Mouse (Mus musculus) MEL (cell line): ENCODE measurements at regions not wholly inside any gene's neighbourhood (a gene's known extent, or its start where the extent isn't known, plus 50 kb on each side); places are given as distances from the start of the nearest gene placed in this dataset.

Experiments used
- DNase-seq: peaks from one replicate; pipeline ENCODE4 v3.0.0; 2011; ENCODE audit warnings: low read depth, low spot score
- H3K27ac ChIP-seq: 2 replicates; pipeline ENCODE4 v1.5.1; 2012; ENCODE audit warnings: low read depth, mild to moderate bottlenecking, control low read depth, low read length, moderate library complexity; ENCODE audit not compliant: control insufficient read depth
- H3K27me3 ChIP-seq, 2 experiments: fragments of 150-350 bp in 1 of 2; sonication (generic) in 1 of 2; 2 replicates each; pipeline ENCODE4 v1.6.1; 2012; ENCODE audit warnings: low read length in 2 of 2, mild to moderate bottlenecking in 2 of 2, improper control_type of control experiment in 1 of 2, moderate library complexity in 1 of 2; ENCODE audit not compliant: insufficient read depth in 2 of 2, control insufficient read depth in 1 of 2
- H3K36me3 ChIP-seq, 2 experiments: 2 replicates each; pipeline ENCODE4 v1.6.1; 2012 to 2014; ENCODE audit warnings: low read length in 2 of 2, improper control_type of control experiment in 1 of 2, inconsistent platforms in 1 of 2, mild to moderate bottlenecking in 1 of 2; ENCODE audit not compliant: insufficient read depth in 2 of 2, control insufficient read depth in 1 of 2
- H3K4me1 ChIP-seq, 2 experiments: fragments of 150-350 bp in 1 of 2; sonication (generic) in 1 of 2; 2 replicates each; pipeline ENCODE4 v1.6.1; 2012; ENCODE audit warnings: low read length in 2 of 2, improper control_type of control experiment in 1 of 2, mild to moderate bottlenecking in 1 of 2; ENCODE audit not compliant: insufficient read depth in 2 of 2, control insufficient read depth in 1 of 2
- H3K4me3 ChIP-seq, 2 experiments: fragments of 150-350 bp in 1 of 2; sonication (generic) in 1 of 2; 2 replicates each; pipeline ENCODE4 v1.5.1; 2012; ENCODE audit warnings: low read depth in 2 of 2, low read length in 2 of 2, mild to moderate bottlenecking in 2 of 2, moderate library complexity in 2 of 2, control low read depth in 1 of 2, improper control_type of control experiment in 1 of 2; ENCODE audit not compliant: control insufficient read depth in 1 of 2, insufficient read depth in 1 of 2
- H3K79me2 ChIP-seq: 2 replicates; pipeline ENCODE4 v1.6.1; 2012; ENCODE audit warnings: mild to moderate bottlenecking, low read length, moderate library complexity; ENCODE audit not compliant: control insufficient read depth, poor library complexity, insufficient read depth
- H3K9ac ChIP-seq: 2 replicates; pipeline ENCODE4 v1.6.1; 2012; ENCODE audit warnings: low read depth, mild to moderate bottlenecking, control low read depth, low read length, moderate library complexity; ENCODE audit not compliant: control insufficient read depth, poor library complexity, severe bottlenecking
- H3K9me3 ChIP-seq: fragments of 150-350 bp; sonication (generic); replicated peaks from 2 replicates; pipeline ENCODE4 v1.6.1; 2012; ENCODE audit warnings: mild to moderate bottlenecking, low read length, improper control_type of control experiment, moderate library complexity; ENCODE audit not compliant: insufficient read depth
- CHD1 ChIP-seq: IDR thresholded peaks from 2 replicates; pipeline ENCODE4 v1.6.1; 2012; ENCODE audit warnings: low read depth, mild to moderate bottlenecking, inconsistent platforms, low read length, improper control_type of control experiment
- CTCF ChIP-seq, 3 experiments: IDR thresholded peaks in 2 of 3; conservative IDR thresholded peaks in 1 of 3; 2 replicates each; pipeline ENCODE4 v1.5.1; 2011 to 2012; ENCODE audit warnings: low read length in 3 of 3, low read depth in 2 of 3, mild to moderate bottlenecking in 2 of 3, improper control_type of control experiment in 1 of 3, inconsistent platforms in 1 of 3, mixed read lengths in 1 of 3, moderate library complexity in 1 of 3; ENCODE audit not compliant: control insufficient read depth in 1 of 3, insufficient read depth in 1 of 3, poor library complexity in 1 of 3, severe bottlenecking in 1 of 3
- E2F4 ChIP-seq: IDR thresholded peaks from 2 replicates; pipeline ENCODE4 v1.6.1; 2011; ENCODE audit warnings: low read depth, low read length, improper control_type of control experiment, borderline replicate concordance
- ELF1 ChIP-seq: IDR thresholded peaks from 2 replicates; pipeline ENCODE4 v1.6.1; 2014; ENCODE audit warnings: low read depth, mild to moderate bottlenecking, inconsistent platforms, low read length, improper control_type of control experiment, moderate library complexity
- ETS1 ChIP-seq: IDR thresholded peaks from 2 replicates; pipeline ENCODE4 v1.6.1; 2012; ENCODE audit warnings: low read depth, mild to moderate bottlenecking, inconsistent platforms, low read length, improper control_type of control experiment, moderate library complexity
- HCFC1 ChIP-seq: IDR thresholded peaks from 2 replicates; pipeline ENCODE4 v1.6.1; 2012; ENCODE audit warnings: low read depth, mild to moderate bottlenecking, inconsistent platforms, low read length, improper control_type of control experiment, moderate library complexity
- KAT2A ChIP-seq: conservative IDR thresholded peaks from 2 replicates; pipeline ENCODE4 v1.6.1; 2012; ENCODE audit warnings: low read depth, low read length, improper control_type of control experiment, inconsistent platforms
- MAZ ChIP-seq: IDR thresholded peaks from 2 replicates; pipeline ENCODE4 v1.6.1; 2012; ENCODE audit warnings: low read depth, mild to moderate bottlenecking, inconsistent platforms, low read length, improper control_type of control experiment
- MXI1 ChIP-seq: IDR thresholded peaks from 2 replicates; pipeline ENCODE4 v1.6.1; 2011; ENCODE audit warnings: mild to moderate bottlenecking, low read depth, low read length, improper control_type of control experiment
- MYB ChIP-seq: IDR thresholded peaks from 2 replicates; pipeline ENCODE4 v1.6.1; 2011; ENCODE audit warnings: mild to moderate bottlenecking, low read depth, low read length, improper control_type of control experiment
- NRF1 ChIP-seq: IDR thresholded peaks from 2 replicates; pipeline ENCODE4 v1.6.1; 2014; ENCODE audit warnings: low read depth, mild to moderate bottlenecking, inconsistent platforms, low read length, improper control_type of control experiment, moderate library complexity; ENCODE audit not compliant: poor library complexity, insufficient read depth, severe bottlenecking
- POLR2AphosphoS2 ChIP-seq: IDR thresholded peaks from 2 replicates; pipeline ENCODE4 v1.6.1; 2011; ENCODE audit warnings: low read length, improper control_type of control experiment
- POLR2AphosphoS5 ChIP-seq: IDR thresholded peaks from 2 replicates; pipeline ENCODE4 v1.6.1; 2012; ENCODE audit warnings: low read depth, borderline replicate concordance, mild to moderate bottlenecking, inconsistent platforms, low read length, moderate library complexity, mixed read lengths
- RAD21 ChIP-seq: IDR thresholded peaks from 2 replicates; pipeline ENCODE4 v1.6.1; 2011; ENCODE audit warnings: mild to moderate bottlenecking, low read depth, low read length, improper control_type of control experiment
- RCOR1 ChIP-seq: IDR thresholded peaks from 2 replicates; pipeline ENCODE4 v1.6.1; 2012; ENCODE audit warnings: low read depth, mild to moderate bottlenecking, inconsistent platforms, low read length, improper control_type of control experiment
- TCF12 ChIP-seq: IDR thresholded peaks from 2 replicates; pipeline ENCODE4 v1.6.1; 2014; ENCODE audit warnings: low read depth, mild to moderate bottlenecking, inconsistent platforms, low read length, improper control_type of control experiment, moderate library complexity
- UBTF ChIP-seq: IDR thresholded peaks from 2 replicates; pipeline ENCODE4 v1.6.1; 2012; ENCODE audit warnings: low read depth, mild to moderate bottlenecking, inconsistent platforms, low read length, improper control_type of control experiment, moderate library complexity, borderline replicate concordance; ENCODE audit not compliant: insufficient read depth
- USF2 ChIP-seq, 2 experiments: IDR thresholded peaks; 2 replicates each; pipeline ENCODE4 v1.6.1; 2011 to 2012; ENCODE audit warnings: improper control_type of control experiment in 2 of 2, low read length in 2 of 2, borderline replicate concordance in 1 of 2, inconsistent platforms in 1 of 2, low read depth in 1 of 2, mild to moderate bottlenecking in 1 of 2; ENCODE audit not compliant: insufficient read depth in 1 of 2
- ZC3H11A ChIP-seq: IDR thresholded peaks from 2 replicates; pipeline ENCODE4 v1.6.1; 2012; ENCODE audit warnings: low read depth, mild to moderate bottlenecking, inconsistent platforms, low read length, improper control_type of control experiment
- ZKSCAN1 ChIP-seq: IDR thresholded peaks from 2 replicates; pipeline ENCODE4 v1.6.1; 2012; ENCODE audit warnings: low read depth, mild to moderate bottlenecking, inconsistent platforms, low read length, improper control_type of control experiment, moderate library complexity
- ZNF384 ChIP-seq: IDR thresholded peaks from 2 replicates; pipeline ENCODE4 v1.6.1; 2012; ENCODE audit warnings: low read depth, mild to moderate bottlenecking, inconsistent platforms, low read length, improper control_type of control experiment

- H3K4me3 ChIP-seq = no peak overlapping the region
- no peaks in the 10 kb centered on the region for H3K4me1 ChIP-seq
- H3K27ac ChIP-seq = no peak overlapping the region
- TF ChIP-seq NRF1 = no peak
- TF ChIP-seq POLR2AphosphoS5 = no peak
- no peak for TF ChIP-seq USF2 (IDR thresholded peaks at IDR 0.05; ENCODE audit: borderline replicate concordance in 1 of 2, insufficient read depth in 1 of 2, low read depth in 1 of 2, low read length in 2 of 2)
- no peak overlapping the region for H3K9ac ChIP-seq
- H3K36me3 ChIP-seq = no peaks in the 10 kb centered on the region
- H3K9me3 ChIP-seq = no peaks in the 10 kb centered on the region
- no peaks in the 10 kb centered on the region for H3K79me2 ChIP-seq
- DNase-seq = no peak
- H3K27me3 ChIP-seq = no peaks in the 10 kb centered on the region
These were observed 414.5 kb upstream of the Cdh11 start for GRCm38 (mm10) chr8:103199696-103200615.

DNA sequence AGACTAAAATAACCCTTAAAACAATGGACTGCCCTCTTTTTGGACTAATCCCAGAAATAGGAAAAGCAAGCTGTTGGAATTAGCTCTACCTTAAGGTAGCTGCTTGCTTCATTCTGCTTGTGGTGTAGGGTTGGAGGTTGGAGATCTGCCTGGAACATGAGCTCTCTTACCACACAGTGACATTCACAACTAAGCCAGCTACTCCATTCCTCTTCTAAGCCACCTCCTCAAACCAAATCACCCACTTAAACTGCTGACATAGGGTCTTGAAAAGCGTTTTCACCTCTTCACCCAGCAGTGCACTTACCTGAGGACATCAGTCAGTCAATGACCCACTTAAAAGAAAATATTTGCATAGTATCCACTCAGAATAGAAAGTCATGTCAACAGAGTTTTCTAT lies 418.3 kb upstream of the Cdh11 start:
- Histone ChIP-seq H3K4me1 (no peaks in the 10 kb centered on the region), H3K79me2 (no peaks in the 10 kb centered on the region), H3K27me3 (no peaks in the 10 kb centered on the region), H3K4me3 (no peak overlapping the region), H3K27ac (no peak overlapping the region), H3K9me3 (no peaks in the 10 kb centered on the region), H3K9ac (no peak overlapping the region), H3K36me3 (no peaks in the 10 kb centered on the region)
- no peak for DNase-seq
- no peak for TF ChIP-seq KAT2A
- no peak for TF ChIP-seq ZC3H11A
- TF ChIP-seq MYB = no peak
- TF ChIP-seq USF2 (IDR thresholded peaks at IDR 0.05; ENCODE audit: borderline replicate concordance in 1 of 2, insufficient read depth in 1 of 2, low read depth in 1 of 2, low read length in 2 of 2) = no peak
- TF ChIP-seq CHD1 = no peak
- no peak for TF ChIP-seq UBTF
- TF ChIP-seq E2F4 = no peak
- TF ChIP-seq POLR2AphosphoS2 = no peak
- no peak for TF ChIP-seq TCF12
- TF ChIP-seq MXI1 = no peak
- no peak for TF ChIP-seq CTCF (IDR thresholded peaks at IDR 0.05 in 2 of 3, conservative IDR thresholded peaks at IDR 0.05 in 1 of 3; ENCODE audit: control insufficient read depth in 1 of 3, insufficient read depth in 1 of 3, low read depth in 2 of 3, low read length in 3 of 3, poor library complexity in 1 of 3, severe bottlenecking in 1 of 3)
- TF ChIP-seq RCOR1 = no peak
- no peak for TF ChIP-seq ZKSCAN1
- no peak for TF ChIP-seq ELF1
- TF ChIP-seq POLR2AphosphoS5 = no peak
- no peak for TF ChIP-seq HCFC1
- TF ChIP-seq MAZ = no peak
- no peak for TF ChIP-seq ZNF384
- no peak for TF ChIP-seq ETS1
- TF ChIP-seq RAD21 = no peak
